Mouse (Mus musculus): ENCODE measurements around the gene Tesmin. TPM values are rescaled to one million over a fixed set of nuclear protein-coding genes. Genes with fewer than 3 reads are reported as not detected.

Tesmin gene
- polyA plus RNA-seq, 1 experiment from 2014 or later = 0.51 TPM

- WGBS = 70% methylated on average over 7 of the region's 7 CpGs
- H3K27me3 ChIP-seq (ENCODE audit: control insufficient read depth, insufficient read depth, low read length) = no peaks in the 10 kb centered on the region
- no peak for ATAC-seq (ENCODE audit: low FRiP score, low TSS enrichment)
Observed at GRCm38 (mm10) chr19:3429156-3429816, 40.6 kb downstream of the Tesmin start.

DNA sequence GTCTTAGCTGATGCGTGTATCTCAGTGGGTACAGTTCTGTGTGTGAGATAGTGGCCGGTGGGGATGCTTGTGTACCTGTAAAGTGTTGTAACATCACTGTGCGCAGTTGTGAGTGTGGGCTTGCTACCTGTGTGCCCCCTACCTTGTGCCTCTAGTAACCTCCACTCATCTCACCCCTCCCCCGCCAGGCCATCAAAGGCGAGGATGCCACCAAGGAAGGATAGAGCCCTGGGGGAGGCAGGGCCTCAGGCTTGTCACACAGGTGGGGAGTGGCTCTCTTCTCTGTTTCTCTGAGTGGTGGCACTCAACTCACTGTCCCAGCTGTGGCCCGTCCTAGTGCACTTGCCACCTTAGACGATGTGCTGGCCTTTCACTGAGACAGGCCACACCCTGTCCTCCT is 42.4 kb downstream of the Tesmin start:
- H3K4me3 ChIP-seq (ENCODE audit: low read length) = no peak overlapping the region
- H3K27ac ChIP-seq (ENCODE audit: low read depth, low read length) = no peak overlapping the region
- H3K4me1 ChIP-seq (ENCODE audit: control insufficient read depth, insufficient read depth, low read length) = no peaks in the 10 kb centered on the region
- WGBS = 65% methylated on average over 7 of the region's 7 CpGs
- H3K9me3 ChIP-seq (ENCODE audit: control insufficient read depth, low read length) = no peaks in the 10 kb centered on the region
- no peak for ATAC-seq (ENCODE audit: low FRiP score, low TSS enrichment)
- H3K27me3 ChIP-seq (ENCODE audit: control insufficient read depth, insufficient read depth, low read length) = no peaks in the 10 kb centered on the region
- no peak overlapping the region for H3K4me2 ChIP-seq (replicated peaks; ENCODE audit: low read depth, low read length)
- no peaks in the 10 kb centered on the region for H3K36me3 ChIP-seq (ENCODE audit: control insufficient read depth, insufficient read depth, low read length)
- H3K9ac ChIP-seq (ENCODE audit: low read depth, low read length) = no peak overlapping the region; the same call in 1 of the 2 replicates

More at GRCm38 (mm10) chr19:3429156-3429816, 40.6 kb downstream of the Tesmin start:
- H3K9ac ChIP-seq (ENCODE audit: low read depth, low read length) = no peak overlapping the region
- no peak overlapping the region for H3K4me3 ChIP-seq (ENCODE audit: low read length)
- H3K27ac ChIP-seq (ENCODE audit: low read depth, low read length) = no peak overlapping the region
- no peak overlapping the region for H3K4me2 ChIP-seq (replicated peaks; ENCODE audit: low read depth, low read length)
- no peaks in the 10 kb centered on the region for H3K9me3 ChIP-seq (ENCODE audit: control insufficient read depth, low read length)
- H3K36me3 ChIP-seq (ENCODE audit: control insufficient read depth, insufficient read depth, low read length) = no peaks in the 10 kb centered on the region
- H3K4me1 ChIP-seq (ENCODE audit: control insufficient read depth, insufficient read depth, low read length) = no peaks in the 10 kb centered on the region

- Histone ChIP-seq H3K9me3 (ENCODE audit: control insufficient read depth, low read length) (no peaks in the 10 kb centered on the region), H3K27ac (ENCODE audit: low read depth, low read length) (no peak overlapping the region), H3K9ac (ENCODE audit: low read depth, low read length) (no peak overlapping the region), H3K4me1 (ENCODE audit: control insufficient read depth, insufficient read depth, low read length) (no peaks in the 10 kb centered on the region), H3K4me2 (replicated peaks; ENCODE audit: low read depth, low read length) (no peak overlapping the region), H3K36me3 (ENCODE audit: control insufficient read depth, insufficient read depth, low read length) (no peaks in the 10 kb centered on the region), H3K4me3 (ENCODE audit: low read length) (no peak overlapping the region), H3K27me3 (ENCODE audit: control insufficient read depth, insufficient read depth, low read length) (no peaks in the 10 kb centered on the region)
- no peak for ATAC-seq (ENCODE audit: low FRiP score, low TSS enrichment)
- WGBS = 93% methylated on average over 1 of the region's 2 CpGs
Observed at GRCm38 (mm10) chr19:3431969-3432368, 43.3 kb downstream of the Tesmin start.

DNA sequence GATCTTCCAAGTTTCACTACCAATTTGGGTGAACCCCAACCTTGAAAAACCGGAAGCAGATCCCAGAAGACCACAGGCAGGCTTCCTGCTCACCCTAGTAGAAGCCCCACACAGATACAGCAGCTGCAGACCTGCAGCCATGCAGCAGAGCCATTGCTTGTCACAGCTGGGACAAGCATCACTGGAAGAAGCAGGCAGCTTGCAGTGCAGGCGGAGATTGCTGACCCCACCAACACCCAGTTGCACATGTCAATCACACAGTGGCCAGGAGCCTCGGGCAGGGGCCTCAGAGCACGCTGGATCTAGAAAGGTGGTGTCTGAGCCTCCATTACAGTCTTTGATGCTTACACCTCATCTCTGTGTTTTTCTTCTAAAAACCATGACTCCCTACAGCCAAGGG is 45.5 kb downstream of the Tesmin start:
- H3K9ac ChIP-seq (ENCODE audit: low read depth, low read length) = no peak overlapping the region
- no peak overlapping the region for H3K4me3 ChIP-seq (ENCODE audit: low read length)
- H3K36me3 ChIP-seq (ENCODE audit: control insufficient read depth, insufficient read depth, low read length) = no peaks in the 10 kb centered on the region
- H3K27ac ChIP-seq (ENCODE audit: low read depth, low read length) = no peak overlapping the region
- H3K4me1 ChIP-seq (ENCODE audit: control insufficient read depth, insufficient read depth, low read length) = no peaks in the 10 kb centered on the region
- 24% methylated on average over 4 of the region's 4 CpGs for WGBS
- ATAC-seq (ENCODE audit: low FRiP score, low TSS enrichment) = no peak
- no peak overlapping the region for H3K4me2 ChIP-seq (replicated peaks; ENCODE audit: low read depth, low read length)
- no peaks in the 10 kb centered on the region for H3K27me3 ChIP-seq (ENCODE audit: control insufficient read depth, insufficient read depth, low read length)
- H3K9me3 ChIP-seq (ENCODE audit: control insufficient read depth, low read length) = no peaks in the 10 kb centered on the region

DNA sequence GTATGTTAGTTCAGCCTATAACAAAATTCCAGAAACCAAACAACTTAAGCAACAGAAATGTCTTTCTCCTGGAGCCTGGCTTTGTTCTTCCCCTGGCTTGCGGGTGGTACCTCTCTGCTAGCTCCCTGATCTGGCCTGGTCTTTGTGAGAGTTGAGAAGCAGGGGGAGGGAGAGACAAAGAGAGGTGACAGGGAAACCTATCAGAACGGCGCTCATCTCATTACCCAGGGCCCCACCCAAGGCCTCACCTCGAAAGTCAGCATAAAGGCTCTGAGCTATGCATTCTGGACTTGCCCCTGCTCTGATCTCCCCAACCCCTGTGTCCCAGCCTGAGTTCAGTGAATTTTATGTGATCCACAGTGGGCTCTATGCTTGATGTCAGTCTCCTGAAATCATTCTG is 46.0 kb downstream of the Tesmin start:
- Histone ChIP-seq H3K36me3 (ENCODE audit: control insufficient read depth, insufficient read depth, low read length) (no peaks in the 10 kb centered on the region), H3K9ac (ENCODE audit: low read depth, low read length) (no peak overlapping the region), H3K27ac (ENCODE audit: low read depth, low read length) (no peak overlapping the region), H3K4me2 (replicated peaks; ENCODE audit: low read depth, low read length) (no peak overlapping the region), H3K9me3 (ENCODE audit: control insufficient read depth, low read length) (no peaks in the 10 kb centered on the region), H3K27me3 (ENCODE audit: control insufficient read depth, insufficient read depth, low read length) (no peaks in the 10 kb centered on the region), H3K4me3 (ENCODE audit: low read length) (no peak overlapping the region), H3K4me1 (ENCODE audit: control insufficient read depth, insufficient read depth, low read length) (no peaks in the 10 kb centered on the region)
- ATAC-seq (ENCODE audit: low FRiP score, low TSS enrichment) = no peak
- WGBS = 40% methylated on average over 4 of the region's 4 CpGs

- H3K27me3 ChIP-seq (ENCODE audit: control insufficient read depth, insufficient read depth, low read length) = no peaks in the 10 kb centered on the region
- H3K9me3 ChIP-seq (ENCODE audit: control insufficient read depth, low read length) = no peaks in the 10 kb centered on the region
- H3K4me1 ChIP-seq (ENCODE audit: control insufficient read depth, insufficient read depth, low read length) = no peaks in the 10 kb centered on the region
- H3K9ac ChIP-seq (ENCODE audit: low read depth, low read length) = no peak overlapping the region
- ATAC-seq (ENCODE audit: low FRiP score, low TSS enrichment) = no peak
- H3K27ac ChIP-seq (ENCODE audit: low read depth, low read length) = no peak overlapping the region
- no peak overlapping the region for H3K4me3 ChIP-seq (ENCODE audit: low read length)
- no peak overlapping the region for H3K4me2 ChIP-seq (replicated peaks; ENCODE audit: low read depth, low read length)
- 77% methylated on average over 3 of the region's 3 CpGs for WGBS
- no peaks in the 10 kb centered on the region for H3K36me3 ChIP-seq (ENCODE audit: control insufficient read depth, insufficient read depth, low read length)
Observed at GRCm38 (mm10) chr19:3435824-3436223, 47.2 kb downstream of the Tesmin start.

- 57% methylated on average over 9 of the region's 9 CpGs for WGBS
- Histone ChIP-seq H3K4me2 (replicated peaks; ENCODE audit: low read depth, low read length) (no peak overlapping the region), H3K27ac (ENCODE audit: low read depth, low read length) (no peak overlapping the region), H3K4me3 (ENCODE audit: low read length) (no peak overlapping the region), H3K9ac (ENCODE audit: low read depth, low read length) (no peak overlapping the region), H3K9me3 (ENCODE audit: control insufficient read depth, low read length) (no peaks in the 10 kb centered on the region), H3K36me3 (ENCODE audit: control insufficient read depth, insufficient read depth, low read length) (no peaks in the 10 kb centered on the region), H3K4me1 (ENCODE audit: control insufficient read depth, insufficient read depth, low read length) (no peaks in the 10 kb centered on the region), H3K27me3 (ENCODE audit: control insufficient read depth, insufficient read depth, low read length) (0 out of 2 replicates have a peak, but pooled peaks cover 4% of the 10 kb centered on the region)
- ATAC-seq (ENCODE audit: low FRiP score, low TSS enrichment) = no peak
Observed at GRCm38 (mm10) chr19:3436840-3437239, 48.2 kb downstream of the Tesmin start.

GRCm38 (mm10) chr19:3437980-3438379 is 49.3 kb downstream of the Tesmin start:
- H3K36me3 ChIP-seq (ENCODE audit: control insufficient read depth, insufficient read depth, low read length) = no peaks in the 10 kb centered on the region
- no peak for ATAC-seq (ENCODE audit: low FRiP score, low TSS enrichment)
- WGBS = 72% methylated on average over 5 of the region's 5 CpGs
- no peak overlapping the region for H3K4me2 ChIP-seq (replicated peaks; ENCODE audit: low read depth, low read length)
- H3K4me1 ChIP-seq (ENCODE audit: control insufficient read depth, insufficient read depth, low read length) = no peaks in the 10 kb centered on the region
- no peaks in the 10 kb centered on the region for H3K9me3 ChIP-seq (ENCODE audit: control insufficient read depth, low read length)
- H3K27ac ChIP-seq (ENCODE audit: low read depth, low read length) = no peak overlapping the region
- no peak overlapping the region for H3K9ac ChIP-seq (ENCODE audit: low read depth, low read length)
- H3K4me3 ChIP-seq (ENCODE audit: low read length) = no peak overlapping the region
- H3K27me3 ChIP-seq (ENCODE audit: control insufficient read depth, insufficient read depth, low read length) = 0 out of 2 replicates have a peak, but pooled peaks cover 4% of the 10 kb centered on the region

- Histone ChIP-seq H3K4me1 (ENCODE audit: control insufficient read depth, insufficient read depth, low read length) (no peaks in the 10 kb centered on the region), H3K4me2 (replicated peaks; ENCODE audit: low read depth, low read length) (no peak overlapping the region), H3K36me3 (ENCODE audit: control insufficient read depth, insufficient read depth, low read length) (no peaks in the 10 kb centered on the region), H3K9ac (ENCODE audit: low read depth, low read length) (no peak overlapping the region), H3K4me3 (ENCODE audit: low read length) (no peak overlapping the region), H3K27ac (ENCODE audit: low read depth, low read length) (no peak overlapping the region), H3K9me3 (ENCODE audit: control insufficient read depth, low read length) (no peaks in the 10 kb centered on the region), H3K27me3 (ENCODE audit: control insufficient read depth, insufficient read depth, low read length) (0 out of 2 replicates have a peak, but pooled peaks cover 4% of the 10 kb centered on the region)
- ATAC-seq (ENCODE audit: low FRiP score, low TSS enrichment) = no peak
- WGBS = 36% methylated on average over 5 of the region's 5 CpGs
Observed at GRCm38 (mm10) chr19:3440667-3441066, 52.0 kb downstream of the Tesmin start.
